Mouse (Mus musculus) kidney, adult 2 months (tissue): ENCODE results near the gene Tial1. TPM values are rescaled to one million over a fixed set of nuclear protein-coding genes. Genes with fewer than 3 reads are reported as not detected.

ENCODE experiments used
- DNase-seq: peaks from one replicate; pipeline ENCODE4 v3.0.0; 2021
- H3K27ac ChIP-seq: fragments of 200-500 bp; 2 replicates; pipeline ENCODE4 v1.5.1; 2012; ENCODE audit warnings: low read depth, low read length, control low read depth, inconsistent platforms; ENCODE audit not compliant: insufficient read depth
- H3K27me3 ChIP-seq: fragments of 200-500 bp; replicated peaks from 2 replicates; pipeline ENCODE4 v1.6.1; 2012; ENCODE audit warnings: mild to moderate bottlenecking, moderate library complexity, low read length, inconsistent platforms; ENCODE audit not compliant: control insufficient read depth, insufficient read depth
- H3K36me3 ChIP-seq: fragments of 200-500 bp; 2 replicates; pipeline ENCODE4 v1.6.1; 2012; ENCODE audit warnings: mild to moderate bottlenecking, moderate library complexity, low read length, inconsistent platforms; ENCODE audit not compliant: control insufficient read depth, insufficient read depth
- H3K4me1 ChIP-seq: fragments of 200-500 bp; 2 replicates; pipeline ENCODE4 v1.6.1; 2011; ENCODE audit warnings: low read length; ENCODE audit not compliant: control insufficient read depth, insufficient read depth
- H3K4me3 ChIP-seq: fragments of 200-500 bp; 2 replicates; pipeline ENCODE4 v1.5.1; 2011; ENCODE audit warnings: mild to moderate bottlenecking, low read depth, low read length, control low read depth; ENCODE audit not compliant: insufficient read depth
- CTCF ChIP-seq: fragments of 200-500 bp; conservative IDR thresholded peaks from 2 replicates; pipeline ENCODE4 v1.5.1; 2011; ENCODE audit warnings: low read depth, mild to moderate bottlenecking, control low read depth, low read length, moderate library complexity, mixed read lengths; ENCODE audit not compliant: insufficient read depth, insufficient read length
- POLR2A ChIP-seq: fragments of 200-500 bp; IDR thresholded peaks from one replicate; pipeline ENCODE4 v1.6.1; 2011; ENCODE audit warnings: low read depth, low read length, control low read depth
- WGBS: fragments of 180-500 bp; shearing (Covaris S2); methylation state at CpG from one replicate; pipeline ENCODE4 v1.1.7; 2018; 5-methylcytosine and 5-hydroxymethylcytosine counted together
- polyA plus RNA-seq: library from polyadenylated mRNA; depleted of rRNA; stranded (reverse); fragments of >200 nt; gene quantifications from 2 replicates; pipeline ENCODE4 v1.2.3, GENCODE M21; 2012

Gene Tial1
- polyA plus RNA-seq, 1 experiment = 22.2 TPM

- H3K36me3 ChIP-seq = peaks cover 2% of the 10 kb centered on the region; the same call in 1 of the 2 replicates
- TF ChIP-seq CTCF (no peak), POLR2A (no peak)
- no peaks in the 10 kb centered on the region for H3K4me1 ChIP-seq
- H3K27me3 ChIP-seq = no peaks in the 10 kb centered on the region
- no peak overlapping the region for H3K27ac ChIP-seq
- DNase-seq = no peak
- H3K4me3 ChIP-seq = no peak overlapping the region
Observed at GRCm38 (mm10) chr7:128438131-128438530, 23.4 kb downstream of the Tial1 start.

DNA sequence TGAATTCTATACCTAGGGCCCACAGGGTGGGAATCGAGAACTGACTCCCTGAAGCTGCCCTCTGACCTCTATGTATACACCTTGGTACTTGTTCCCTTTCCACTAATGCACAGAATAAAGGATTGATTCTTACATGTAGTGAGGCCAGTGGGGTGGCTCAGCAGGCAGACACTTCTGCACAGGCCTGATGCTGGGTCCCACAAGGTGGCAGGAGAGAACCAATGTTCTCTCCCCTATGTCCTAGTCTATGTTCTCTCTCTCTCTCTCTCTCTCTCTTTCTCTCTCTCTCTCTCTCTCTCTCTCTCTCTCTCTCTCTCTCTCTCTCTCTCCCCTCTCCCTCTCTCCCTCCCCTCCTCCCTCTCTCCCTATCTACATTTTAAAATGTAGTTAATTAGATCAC lies 28.3 kb downstream of the Tial1 start:
- H3K27ac ChIP-seq = no peak overlapping the region
- no peak for DNase-seq
- H3K27me3 ChIP-seq = no peaks in the 10 kb centered on the region
- no peaks in the 10 kb centered on the region for H3K36me3 ChIP-seq
- H3K4me1 ChIP-seq = no peaks in the 10 kb centered on the region
- H3K4me3 ChIP-seq = no peak overlapping the region
- 50% methylated on average over 1 of the region's 1 CpGs for WGBS
- TF ChIP-seq POLR2A (no peak), CTCF (peak; percentile 31; the same call in 1 of the 2 replicates)

DNA sequence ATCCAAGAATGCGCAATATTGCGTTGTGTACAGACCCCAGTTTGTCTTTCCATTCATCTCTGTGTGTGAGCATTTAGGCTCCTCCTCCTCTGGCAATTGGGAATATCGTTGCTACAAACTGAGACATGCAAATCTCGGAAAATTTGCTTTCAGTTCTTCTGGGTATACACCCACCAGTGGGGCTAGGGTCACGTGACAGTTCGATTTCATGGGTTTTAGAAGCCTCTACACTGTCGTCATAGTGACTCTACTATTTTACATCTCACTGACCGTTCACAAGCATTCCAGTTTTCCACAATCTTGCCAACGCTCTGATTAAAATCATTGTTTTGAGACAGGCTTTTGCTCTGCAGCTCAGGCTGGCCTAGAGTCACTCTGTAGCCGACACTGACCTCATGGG lies 28.9 kb downstream of the Tial1 start:
- 66% methylated on average over 10 of the region's 10 CpGs for WGBS
- H3K27me3 ChIP-seq = no peaks in the 10 kb centered on the region
- H3K27ac ChIP-seq = no peak overlapping the region
- no peaks in the 10 kb centered on the region for H3K4me1 ChIP-seq
- DNase-seq = no peak
- H3K36me3 ChIP-seq = no peaks in the 10 kb centered on the region
- TF ChIP-seq POLR2A (no peak), CTCF (no peak)
- H3K4me3 ChIP-seq = no peak overlapping the region

- H3K27me3 ChIP-seq = no peaks in the 10 kb centered on the region
- DNase-seq = no peak
- 66% methylated on average over 3 of the region's 3 CpGs for WGBS
- no peaks in the 10 kb centered on the region for H3K4me1 ChIP-seq
- H3K36me3 ChIP-seq = no peaks in the 10 kb centered on the region
- H3K4me3 ChIP-seq = no peak overlapping the region
- no peak for TF ChIP-seq POLR2A
- no peak for TF ChIP-seq CTCF
- H3K27ac ChIP-seq = no peak overlapping the region
Observed at GRCm38 (mm10) chr7:128422491-128422890, 39.0 kb downstream of the Tial1 start.

- TF ChIP-seq CTCF (no peak), POLR2A (no peak)
- WGBS = 86% methylated on average over 7 of the region's 7 CpGs
- H3K36me3 ChIP-seq = no peaks in the 10 kb centered on the region
- no peaks in the 10 kb centered on the region for H3K27me3 ChIP-seq
- no peak overlapping the region for H3K4me3 ChIP-seq
- H3K4me1 ChIP-seq = no peaks in the 10 kb centered on the region
- no peak overlapping the region for H3K27ac ChIP-seq
- no peak for DNase-seq
Observed at GRCm38 (mm10) chr7:128421701-128422100, 39.8 kb downstream of the Tial1 start.

GRCm38 (mm10) chr7:128419690-128420089 lies 41.8 kb downstream of the Tial1 start:
- Histone ChIP-seq H3K27me3 (no peaks in the 10 kb centered on the region), H3K36me3 (no peaks in the 10 kb centered on the region), H3K4me3 (no peak overlapping the region), H3K27ac (no peak overlapping the region), H3K4me1 (no peaks in the 10 kb centered on the region)
- TF ChIP-seq POLR2A (no peak), CTCF (no peak)
- DNase-seq = no peak
- WGBS = 32% methylated on average over 9 of the region's 9 CpGs

DNA sequence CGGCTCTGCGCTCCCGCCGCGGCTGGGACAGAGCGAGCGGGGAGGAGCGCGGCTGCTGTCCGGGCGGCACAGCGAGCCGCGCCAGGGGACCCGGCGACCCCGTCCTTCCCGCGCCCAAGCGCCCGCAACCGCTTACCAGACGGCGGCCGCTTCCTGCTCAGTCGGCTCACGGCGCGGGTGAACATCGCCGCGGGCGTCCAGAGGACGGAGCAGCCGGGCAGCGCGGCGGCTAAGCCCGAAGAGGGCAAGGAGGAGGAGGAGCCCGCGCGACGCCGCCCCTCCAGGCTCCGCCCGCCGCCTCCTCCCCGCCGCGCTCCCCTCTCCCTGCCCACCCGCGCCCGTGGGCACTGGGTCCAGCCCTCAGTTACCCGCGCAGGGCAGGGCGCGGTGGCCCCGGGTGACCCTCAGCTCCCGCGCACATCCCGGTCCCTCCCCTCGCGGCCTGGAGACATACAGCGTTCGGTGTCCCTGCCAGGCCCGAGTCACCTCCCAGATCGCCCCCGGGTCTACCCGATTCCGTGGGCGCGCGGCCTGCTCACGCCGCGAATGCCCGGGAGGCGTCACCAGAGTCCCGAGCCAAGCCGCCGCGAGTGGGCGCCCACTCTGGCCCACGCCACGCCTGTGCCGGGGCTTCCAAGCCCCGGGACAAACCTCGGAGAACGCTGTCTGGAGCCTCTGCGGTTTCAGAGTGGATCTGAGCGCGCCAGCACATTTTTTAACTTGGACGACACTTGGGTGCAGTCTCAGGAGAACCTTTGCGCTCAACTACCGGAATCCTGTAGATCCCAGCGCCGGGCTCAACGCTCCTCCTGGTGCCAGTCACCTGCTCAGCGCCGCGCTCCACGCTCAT lies 43.4 kb downstream of the Tial1 start, which contains the start of gene Rgs10:
TSS of gene Rgs10 (minus strand) at position 829 of the 850 bp plus-strand sequence.
- peak within 1 kb of the TSS; percentile 65 for H3K4me3 ChIP-seq
- no peak within 1 kb of the TSS for H3K27ac ChIP-seq
- H3K4me1 ChIP-seq = no peaks in the 10 kb centered on the region
- no peak for TF ChIP-seq CTCF
- no peak for TF ChIP-seq POLR2A
- peak; percentile 57 for DNase-seq
- H3K27me3 ChIP-seq = no peaks in the 10 kb centered on the region
- no peaks in the 10 kb centered on the region for H3K36me3 ChIP-seq
- under 1% methylated on average over 77 of the region's 102 CpGs for WGBS
